Mouse (Mus musculus) thymus, postnatal 10 days (tissue): ENCODE results near the gene 4930452B06Rik.
A peak's percentile ranks its signal among the peaks of the same experiment; 100 is the strongest.
"Not testable (repeated sequence)": the region's sequence is repeated elsewhere in the genome, so short reads cannot be mapped to it uniquely, and the experiment has no call there.

Experiments used
- DNase-seq, 2 experiments: peaks; one replicate each; pipeline ENCODE4 v3.0.0; 2021; ENCODE audit warnings: low spot score in 2 of 2

Gene 4930452B06Rik

DNA sequence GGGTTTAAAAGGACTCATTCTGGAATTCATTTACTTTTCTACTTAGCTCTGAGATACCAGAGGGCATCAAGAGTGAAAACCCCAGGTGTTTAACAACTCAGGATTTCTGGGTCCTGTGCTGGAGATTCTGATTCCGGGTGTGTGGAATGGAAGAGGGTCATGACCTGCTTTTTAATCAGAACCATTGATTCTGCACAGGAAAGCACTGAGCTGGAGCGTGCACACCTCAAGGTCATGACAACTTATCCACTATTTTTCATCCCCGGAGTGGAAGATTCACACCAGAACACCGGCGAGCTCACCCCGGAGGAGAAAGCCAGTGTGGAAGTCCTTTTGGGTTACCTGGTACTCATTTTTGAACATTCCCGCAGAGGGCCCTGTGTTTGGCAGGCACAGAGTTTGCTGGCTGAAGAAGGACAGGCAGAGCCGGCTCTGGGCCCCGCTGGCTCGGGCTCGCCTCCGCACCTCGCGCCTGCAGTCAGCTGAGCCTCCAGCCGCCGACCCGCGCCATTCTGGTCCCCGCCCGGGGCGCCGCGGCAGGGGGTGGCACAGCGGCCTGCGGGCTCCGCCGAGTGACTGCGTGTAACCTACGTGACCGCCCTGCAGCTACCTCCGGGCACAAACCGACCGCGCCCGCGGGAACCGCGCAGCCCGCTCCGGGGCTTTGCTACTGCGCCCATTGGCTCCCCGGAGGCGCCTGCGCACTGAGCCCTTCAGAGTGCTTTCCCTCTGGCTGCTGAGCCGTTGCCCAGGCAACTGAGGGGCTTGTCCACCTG is at the start of gene 4930452B06Rik:
4930452B06Rik (minus strand) TSS at position 605 of the 776 bp plus-strand sequence.
- DNase-seq: peak; percentile 72 to 78

DNA sequence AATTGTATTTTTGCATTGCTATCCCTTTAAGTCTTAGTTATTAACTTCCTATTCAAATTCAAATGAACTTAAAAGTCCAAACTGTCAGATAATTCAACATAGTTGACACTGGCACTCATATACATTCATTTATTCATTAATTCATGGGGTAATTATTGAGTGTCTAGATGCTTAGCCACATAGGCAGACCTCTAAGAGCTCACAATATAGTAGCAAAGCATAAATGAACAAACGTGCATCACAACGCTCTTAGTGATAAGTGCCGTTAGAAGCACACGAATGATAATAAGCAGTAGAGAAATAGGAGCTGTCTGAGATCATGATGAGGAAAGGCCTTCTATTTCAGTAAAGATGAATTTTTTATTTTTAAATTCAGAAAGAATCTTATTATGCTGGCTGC is 46.6 kb upstream of the 4930452B06Rik start:
- no peak for DNase-seq

DNA sequence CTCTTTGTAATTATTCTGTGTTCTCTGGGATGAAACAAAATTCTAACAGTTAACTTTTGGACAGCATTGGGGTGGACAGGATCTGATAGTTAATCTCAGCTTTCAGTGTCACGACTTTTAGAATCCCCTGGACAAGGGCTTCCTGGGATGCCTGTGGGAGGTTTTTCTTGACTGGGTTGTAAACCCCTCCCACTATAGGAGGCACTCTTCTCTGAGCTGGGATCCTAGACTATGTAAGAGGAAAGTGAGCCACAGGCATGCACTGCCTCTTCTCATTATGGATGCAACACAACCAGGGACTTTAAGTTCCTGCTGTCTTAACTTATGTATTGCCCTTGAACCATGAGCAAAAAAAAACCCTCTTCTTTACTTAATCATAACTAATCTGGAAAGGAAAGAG is 23.4 kb upstream of the 4930452B06Rik start:
- no peak for DNase-seq

DNA sequence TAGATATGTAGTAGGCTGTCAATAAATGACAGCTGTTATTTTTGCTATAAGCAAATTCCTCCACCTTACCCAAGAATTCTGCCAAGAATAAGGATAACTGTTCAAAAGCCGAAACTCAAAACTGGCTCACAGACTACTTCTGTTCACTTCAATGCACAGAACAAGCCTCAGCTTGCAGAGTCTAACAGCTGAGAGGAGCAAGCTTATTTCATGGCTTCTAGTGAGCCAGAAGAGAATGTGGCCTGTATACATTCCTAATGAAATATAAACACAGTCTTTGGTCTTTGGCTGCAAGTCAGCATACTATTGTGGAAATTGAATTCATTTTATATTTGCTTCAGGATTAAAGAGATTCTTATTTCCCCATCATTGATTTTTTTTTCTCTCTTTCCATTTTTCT is 22.4 kb upstream of the 4930452B06Rik start:
- no peak for DNase-seq

DNA sequence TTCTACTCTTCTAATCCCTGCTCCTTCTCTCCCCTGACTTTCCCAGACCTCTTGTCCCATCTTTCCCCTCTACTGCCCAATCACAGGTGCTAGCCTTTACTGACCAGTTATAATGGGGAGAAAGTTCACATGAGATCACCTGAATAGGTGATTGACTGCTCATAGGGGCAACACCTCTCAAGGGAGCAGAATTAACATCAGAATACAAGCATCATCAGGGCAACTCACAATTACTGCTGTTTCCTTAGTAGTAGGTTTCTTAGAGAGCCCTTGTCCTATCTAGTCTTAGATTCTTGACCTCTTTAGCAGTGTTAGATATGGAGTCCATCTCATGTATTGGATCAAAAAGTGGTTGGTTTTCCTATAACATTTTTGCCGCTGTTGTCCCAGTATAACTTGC is 20.1 kb upstream of the 4930452B06Rik start:
- no peak for DNase-seq

DNA sequence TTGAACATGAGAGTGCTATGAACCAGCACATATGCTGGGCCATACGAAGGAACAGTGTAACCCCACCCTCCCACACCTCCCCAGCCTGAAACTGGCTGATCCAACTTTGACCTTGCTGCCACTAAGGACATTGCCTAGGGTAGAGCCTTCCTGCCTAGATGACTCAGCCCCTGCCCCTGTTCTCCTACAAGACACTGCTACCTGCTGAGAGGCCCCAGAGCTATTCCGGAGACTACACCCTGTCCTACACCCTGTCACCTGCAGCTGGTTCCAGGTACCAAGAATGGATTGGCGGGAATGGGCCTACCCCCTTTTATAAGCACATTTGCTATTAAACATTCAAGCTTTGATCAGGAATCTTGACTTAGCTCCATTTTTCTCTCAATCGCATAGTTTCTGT is 13.9 kb upstream of the 4930452B06Rik start:
- DNase-seq: no peak

DNA sequence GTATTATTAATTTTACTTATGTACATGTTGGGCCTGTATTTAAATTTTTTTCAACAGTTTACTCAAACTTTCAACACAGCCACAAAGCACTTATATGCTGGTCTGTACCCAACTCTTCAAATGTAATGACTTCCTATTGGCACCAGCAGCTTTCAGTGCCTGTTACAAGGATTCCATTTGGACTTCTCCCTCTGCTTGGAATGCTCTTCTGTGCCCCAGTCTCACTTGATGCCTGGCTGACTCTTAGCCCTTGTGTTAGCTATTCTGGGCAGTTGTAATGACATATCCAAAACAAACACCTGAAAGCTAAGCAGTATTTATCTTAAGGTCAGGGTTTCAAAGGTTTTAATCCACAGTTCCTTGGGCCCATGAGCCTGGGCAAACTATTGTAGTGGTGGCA is 5.7 kb downstream of the 4930452B06Rik start:
- DNase-seq: no peak

DNA sequence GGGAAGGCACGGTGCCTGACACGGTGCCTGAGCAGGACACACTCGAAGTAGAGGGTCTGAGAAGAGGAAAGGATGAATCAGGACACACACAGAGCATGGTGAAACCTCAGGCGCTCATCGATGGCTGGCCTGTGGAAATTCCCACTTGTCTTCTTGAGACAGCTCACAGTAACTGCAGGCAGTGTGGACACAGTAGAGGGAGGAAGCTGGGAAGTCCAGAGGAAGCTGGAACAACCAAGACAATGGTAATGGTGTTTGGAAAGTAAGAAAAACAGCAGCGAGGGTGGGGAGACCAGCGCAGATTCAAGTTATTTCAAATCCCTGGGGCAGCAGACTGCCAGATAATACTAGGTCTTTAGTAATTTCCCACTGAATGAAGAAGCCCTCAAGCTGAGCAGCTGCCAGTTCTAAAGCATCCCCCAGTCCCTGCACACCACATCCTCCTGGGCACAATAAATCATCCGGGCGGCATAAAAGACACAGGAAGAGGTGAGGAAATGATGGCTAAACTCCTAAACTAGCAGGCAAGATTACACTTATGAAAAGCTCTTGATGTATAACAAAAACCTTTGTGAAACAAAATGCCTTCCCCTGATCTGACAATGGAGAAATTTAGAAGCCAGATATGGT is 24.3 kb downstream of the 4930452B06Rik start:
- DNase-seq: peak in 1 of 2 experiments; percentile 22

DNA sequence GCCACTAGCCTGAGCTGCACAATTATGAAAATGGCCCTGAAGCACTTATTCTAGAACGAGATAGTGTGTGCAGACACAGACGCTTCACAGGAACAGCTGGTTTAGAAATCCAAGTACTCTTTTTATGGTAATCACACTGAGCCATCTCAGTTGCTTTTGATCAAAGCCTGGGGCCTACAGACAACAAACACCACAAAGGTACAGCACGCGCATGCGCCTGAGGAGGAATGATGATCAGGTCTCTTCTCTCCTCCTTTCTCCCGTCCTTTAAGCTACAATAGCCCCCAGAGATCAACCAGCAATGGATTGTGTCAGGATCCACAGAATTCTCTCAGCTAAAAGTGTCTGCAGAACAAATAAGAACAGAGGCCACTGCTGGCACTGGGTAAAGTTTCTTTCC is 33.8 kb downstream of the 4930452B06Rik start:
- DNase-seq: peak; percentile 41 to 60

DNA sequence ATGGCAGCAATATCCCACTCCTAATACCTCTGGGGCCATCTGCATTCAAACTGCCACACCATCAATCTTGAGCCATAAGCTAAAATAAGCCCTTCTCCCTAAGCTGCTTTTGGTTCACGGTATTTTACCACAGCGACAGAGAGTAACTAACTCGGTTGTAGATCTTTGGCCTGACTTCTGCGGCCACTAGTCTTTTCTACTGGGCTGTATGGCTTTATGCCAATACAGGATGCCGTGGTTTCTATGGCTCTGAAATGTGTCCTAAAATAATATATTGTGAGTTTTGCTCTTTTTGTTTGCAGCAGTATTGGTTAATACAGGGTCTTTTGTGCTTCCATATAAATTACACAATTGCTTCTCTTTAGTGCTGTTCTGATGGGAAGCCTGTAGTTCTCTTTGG is 37.6 kb downstream of the 4930452B06Rik start:
- no peak for DNase-seq

DNA sequence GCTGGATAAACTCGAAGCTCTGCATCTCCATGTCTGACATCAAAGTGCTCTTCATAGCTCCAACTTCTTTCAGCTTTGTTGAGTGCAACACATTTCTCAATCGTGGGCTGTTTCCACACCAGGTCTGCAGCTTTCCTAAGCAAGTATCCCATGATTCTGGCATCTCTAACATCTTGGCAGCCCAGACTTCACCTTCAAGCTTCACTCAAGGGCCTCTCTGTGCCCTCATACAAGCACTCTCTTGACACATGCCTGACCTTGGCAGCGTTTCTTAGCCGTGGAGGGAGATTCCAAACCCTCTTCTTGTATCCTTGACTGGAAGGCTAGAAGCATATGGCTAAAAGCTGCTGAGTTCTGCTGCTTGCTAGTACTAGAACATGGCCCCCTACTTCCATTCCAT is 38.6 kb downstream of the 4930452B06Rik start:
- no peak for DNase-seq

DNA sequence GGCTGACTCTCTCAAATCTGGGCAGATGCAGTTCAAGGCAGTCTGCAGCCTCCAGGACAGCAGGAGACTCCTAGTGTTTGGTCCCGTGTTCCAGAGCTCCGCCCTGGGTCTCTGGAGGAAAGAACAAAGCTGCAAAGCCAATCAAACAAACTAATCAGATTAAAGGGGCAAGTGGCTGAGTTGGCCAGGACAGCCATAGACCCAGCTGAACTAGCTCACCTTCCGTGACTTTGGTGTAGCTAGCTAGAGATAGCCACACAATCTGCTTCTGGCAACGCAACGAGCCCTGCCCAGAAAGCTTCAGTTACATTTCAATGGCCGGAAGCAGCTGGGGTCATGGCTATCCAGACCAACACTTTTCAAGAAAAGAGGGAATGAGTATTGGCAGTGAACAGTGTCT is 44.9 kb downstream of the 4930452B06Rik start:
- peak in 1 of 2 experiments; percentile 4 for DNase-seq

DNA sequence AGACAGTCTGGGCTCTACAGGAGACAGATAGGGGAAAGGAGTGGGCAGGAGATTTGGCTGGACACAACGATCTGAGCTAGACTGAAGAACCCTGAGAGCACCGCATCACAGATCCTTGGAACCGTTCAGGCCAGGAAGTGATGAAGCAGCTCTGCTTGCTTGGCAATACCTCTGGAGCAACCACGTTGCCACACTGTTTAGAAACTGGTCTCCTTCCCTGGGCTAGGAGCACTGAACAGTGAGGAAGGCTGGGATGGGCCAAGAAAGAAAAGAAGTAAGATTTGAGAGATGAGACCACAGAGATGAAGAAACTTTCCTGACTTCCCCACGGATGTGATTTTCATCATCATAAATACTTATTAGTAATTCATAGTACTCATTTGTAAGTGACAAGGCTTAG is 45.5 kb downstream of the 4930452B06Rik start:
- DNase-seq: no peak

DNA sequence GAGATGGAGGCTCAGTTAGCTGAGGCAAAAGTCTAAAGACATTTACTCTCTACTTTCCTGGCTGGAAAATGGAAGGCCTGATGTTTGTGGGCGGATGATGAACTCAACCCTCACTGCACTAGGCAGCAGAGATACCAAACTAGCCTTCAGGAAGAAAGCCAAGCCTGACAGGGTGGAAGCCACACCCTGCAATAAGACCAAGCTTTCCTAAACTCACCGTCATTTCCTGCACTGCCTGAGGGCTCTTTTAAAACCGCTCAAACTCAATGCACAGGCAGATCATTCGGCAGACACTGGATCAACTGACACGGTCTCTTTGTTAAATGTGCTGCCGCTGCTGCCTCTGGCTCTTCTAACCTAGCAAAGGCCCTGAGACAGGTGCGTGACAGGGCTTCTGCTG is 50.4 kb downstream of the 4930452B06Rik start:
- peak; percentile 18 to 23 for DNase-seq

DNA sequence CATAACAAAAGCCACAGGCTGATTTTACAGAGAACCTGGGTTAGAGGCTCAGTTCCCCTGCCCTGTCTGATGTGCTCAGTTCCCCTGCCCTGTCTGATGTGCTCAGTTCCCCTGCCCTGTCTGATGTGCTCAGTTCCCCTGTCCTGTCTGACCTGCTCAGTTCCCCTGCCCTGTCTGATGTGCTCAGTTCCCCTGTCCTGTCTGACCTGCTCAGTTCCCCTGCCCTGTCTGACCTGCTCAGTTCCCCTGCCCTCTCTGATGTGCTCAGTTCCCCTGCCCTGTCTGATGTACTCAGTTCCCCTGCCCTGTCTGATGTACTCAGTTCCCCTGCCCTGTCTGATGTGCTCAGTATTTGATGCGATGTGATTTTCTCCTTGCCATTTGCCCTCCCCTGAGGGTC is 51.6 kb downstream of the 4930452B06Rik start:
- DNase-seq: not testable (repeated sequence)

DNA sequence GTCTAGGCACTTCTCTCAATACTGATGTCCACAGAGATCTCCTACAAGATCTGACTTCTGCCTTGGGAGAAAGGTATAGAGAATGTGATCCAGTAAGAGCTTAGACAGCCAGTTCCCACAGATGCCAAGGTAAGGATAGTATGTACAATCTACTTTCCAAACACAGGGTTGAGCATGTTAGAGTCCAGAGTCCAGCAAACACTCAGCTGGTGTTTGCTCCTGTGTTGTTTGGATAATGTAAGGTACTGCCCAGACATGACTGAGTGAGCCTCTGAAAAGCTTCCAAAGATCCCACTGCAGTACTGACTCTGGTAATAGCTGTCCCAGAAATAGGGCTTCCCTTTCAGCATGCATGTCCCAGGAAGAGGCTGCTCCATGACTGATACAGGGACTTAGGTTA is 54.0 kb downstream of the 4930452B06Rik start:
- no peak for DNase-seq

DNA sequence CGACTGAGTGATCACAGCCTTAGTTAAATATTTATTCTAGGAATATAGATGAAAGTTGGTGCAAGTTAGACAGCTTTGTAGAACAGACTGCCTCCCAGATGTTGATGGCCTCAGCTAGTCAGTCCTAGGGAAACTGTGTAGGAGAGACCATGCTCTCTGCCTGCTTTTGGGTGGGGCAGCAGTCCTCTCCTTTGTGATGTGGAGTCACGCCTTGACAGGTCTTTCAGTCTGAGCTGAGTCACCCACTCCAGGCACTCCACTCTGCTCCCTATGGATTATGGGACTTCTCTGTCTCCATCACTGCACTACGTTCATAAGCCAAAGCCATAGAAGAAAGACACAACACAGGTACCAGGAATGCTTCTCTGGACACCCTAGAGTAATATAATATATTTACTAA is 55.9 kb downstream of the 4930452B06Rik start:
- no peak for DNase-seq

DNA sequence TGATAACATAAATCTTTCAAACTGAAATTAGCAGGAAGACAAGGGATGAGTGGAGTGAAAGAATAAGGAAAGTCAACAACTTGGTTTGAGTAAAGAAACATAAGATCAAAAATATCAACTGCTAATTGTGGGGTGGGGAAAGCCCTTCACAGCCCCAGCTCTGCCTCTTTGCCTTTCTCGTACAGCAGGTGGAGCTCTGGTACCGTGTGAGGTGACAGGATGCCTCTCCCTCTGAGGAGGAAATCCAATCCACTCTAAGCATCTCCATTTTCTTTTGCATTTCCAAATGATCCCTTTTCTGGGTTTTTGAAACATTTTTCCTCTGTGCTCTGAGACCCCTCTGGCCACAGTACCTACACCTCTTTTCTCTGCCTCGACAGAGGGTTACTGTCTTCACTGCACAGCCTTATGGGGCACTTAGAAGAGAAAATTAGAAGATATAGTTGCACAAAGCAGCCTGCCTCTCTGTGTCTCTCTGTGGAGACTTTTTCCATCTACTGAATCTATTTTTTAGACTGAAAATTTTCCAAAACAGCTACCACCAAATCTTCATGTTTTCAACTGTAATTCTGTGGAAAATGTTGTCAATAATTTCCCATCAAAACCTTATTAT is 57.4 kb downstream of the 4930452B06Rik start:
- peak; percentile 32 to 77 for DNase-seq

DNA sequence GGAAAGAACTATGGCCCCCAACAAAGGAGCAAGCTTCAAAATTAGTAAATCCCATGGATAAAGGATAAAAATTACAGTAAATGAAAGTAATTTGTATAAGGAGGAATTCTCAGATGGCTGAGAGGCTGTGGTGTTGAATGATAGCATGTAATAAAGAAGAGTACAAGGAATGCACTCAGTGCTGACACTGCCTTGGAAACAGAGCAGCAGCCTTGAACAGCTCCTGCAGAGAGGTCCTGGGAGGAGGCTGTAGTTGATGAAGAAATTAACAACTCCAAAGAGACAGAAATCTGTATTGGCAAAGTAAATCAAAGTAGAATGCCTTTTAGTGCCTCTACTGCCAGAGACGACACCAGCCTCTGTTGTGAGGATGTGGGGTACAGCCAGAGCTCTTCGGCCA is 61.1 kb downstream of the 4930452B06Rik start:
- DNase-seq: no peak

DNA sequence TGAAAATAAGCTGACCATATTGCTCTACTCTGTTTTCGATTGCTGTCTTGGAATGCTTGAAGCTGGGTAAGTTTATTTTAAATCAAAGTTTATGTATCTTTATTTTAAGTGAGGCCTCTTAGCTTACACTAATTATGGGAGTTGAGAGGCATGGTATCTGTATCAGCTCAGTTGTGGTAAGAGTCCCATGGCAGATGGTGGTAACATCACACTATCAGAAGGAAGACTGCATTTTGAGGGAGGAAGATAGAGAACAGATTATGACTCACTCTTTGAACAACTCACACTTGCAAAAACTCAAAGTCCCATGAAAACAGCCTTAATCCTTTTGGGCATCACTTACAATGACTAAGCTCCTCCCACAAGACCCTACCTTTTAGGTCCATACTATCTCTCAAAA is 81.0 kb downstream of the 4930452B06Rik start:
- DNase-seq: no peak

DNA sequence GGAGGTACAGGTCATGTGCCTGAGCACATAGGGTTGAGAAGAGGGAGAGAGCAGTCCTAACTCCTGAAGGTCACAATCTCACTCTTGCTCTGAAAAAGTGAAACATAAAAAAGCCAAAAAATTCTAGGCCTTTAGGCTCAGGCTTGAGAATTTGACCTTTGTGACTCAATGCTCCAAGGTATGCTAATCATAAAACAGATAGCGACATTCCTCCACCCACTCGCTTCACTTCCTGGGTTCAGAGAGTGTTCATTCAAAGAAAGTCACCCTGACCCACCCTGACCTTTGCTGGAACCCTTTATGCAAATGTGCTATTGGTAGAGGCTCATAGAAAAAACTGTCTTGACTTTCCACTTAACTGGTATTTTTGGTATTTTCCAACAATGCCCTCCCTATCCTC is 115.0 kb downstream of the 4930452B06Rik start:
- not testable (repeated sequence) for DNase-seq

DNA sequence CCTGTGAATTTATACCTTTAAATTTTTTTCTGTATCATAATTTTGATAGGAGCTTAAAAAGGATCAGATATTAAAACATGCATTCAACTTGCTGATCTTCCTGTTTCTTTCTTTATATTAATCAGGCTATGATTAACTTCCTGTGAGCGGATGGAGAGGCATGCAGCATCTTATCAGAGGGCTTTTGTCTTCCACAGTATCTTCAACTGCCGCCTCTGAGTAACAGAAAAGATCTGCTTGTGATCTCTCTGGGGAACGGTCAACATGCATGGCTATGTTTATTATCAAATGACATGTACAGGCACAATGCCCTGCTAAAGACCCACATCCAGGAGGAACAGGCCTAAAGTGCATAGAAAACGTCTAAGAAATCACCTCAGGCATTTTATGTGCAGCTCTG is 116.9 kb downstream of the 4930452B06Rik start:
- DNase-seq: no peak

DNA sequence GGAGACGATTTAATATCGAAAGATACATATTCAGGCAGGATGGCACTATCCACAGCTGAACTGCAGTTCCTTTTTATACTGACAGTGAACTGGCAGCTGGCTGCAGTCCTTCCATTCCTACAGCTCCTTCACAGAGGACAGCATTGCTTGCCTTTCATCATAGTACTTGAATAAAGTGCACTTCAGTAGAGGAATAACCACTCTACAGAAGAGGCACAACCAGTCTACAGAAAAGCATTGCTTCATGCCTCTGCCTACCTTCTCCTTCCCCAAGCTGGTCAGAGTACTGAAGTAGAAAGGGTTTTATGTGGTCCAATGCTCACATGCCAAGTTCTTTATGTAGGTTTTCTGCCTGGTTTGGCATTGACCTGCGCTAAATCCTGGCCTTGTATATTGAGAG is 130.0 kb downstream of the 4930452B06Rik start:
- no peak for DNase-seq
